Mouse (Mus musculus): ENCODE results near the gene Mrpl4. TPM values are rescaled to one million over a fixed set of nuclear protein-coding genes. Genes with fewer than 3 reads are reported as not detected.

Mrpl4 gene
- polyA plus RNA-seq (2016; fragmentation: Nextera tagmentation; extraction: Ambion mirVana), result 141 and 143 TPM in 2 replicates

- DNase-seq (ENCODE audit: low spot score), result peak; percentile 90
- Histone ChIP-seq H3K27me3 (ENCODE audit: low read depth, poor library complexity, severe bottlenecking) (no peaks in the 10 kb centered on the region), H3K4me3 (peak within 1 kb of the TSS; percentile 85), H3K9me3 (replicated peaks) (no peaks in the 10 kb centered on the region), H3K36me3 (peaks cover 36% of the 10 kb centered on the region), H3K27ac (replicated peaks) (peak within 1 kb of the TSS; percentile 88), H3K4me1 (peaks cover 13% of the 10 kb centered on the region)
- WGBS, result under 1% methylated on average over 72 of the region's 72 CpGs
These were observed at the start of gene Mrpl4 for GRCm38 (mm10) chr9:21002627-21003551. Mrpl4 (plus strand) TSS chr9:21002738.

DNA sequence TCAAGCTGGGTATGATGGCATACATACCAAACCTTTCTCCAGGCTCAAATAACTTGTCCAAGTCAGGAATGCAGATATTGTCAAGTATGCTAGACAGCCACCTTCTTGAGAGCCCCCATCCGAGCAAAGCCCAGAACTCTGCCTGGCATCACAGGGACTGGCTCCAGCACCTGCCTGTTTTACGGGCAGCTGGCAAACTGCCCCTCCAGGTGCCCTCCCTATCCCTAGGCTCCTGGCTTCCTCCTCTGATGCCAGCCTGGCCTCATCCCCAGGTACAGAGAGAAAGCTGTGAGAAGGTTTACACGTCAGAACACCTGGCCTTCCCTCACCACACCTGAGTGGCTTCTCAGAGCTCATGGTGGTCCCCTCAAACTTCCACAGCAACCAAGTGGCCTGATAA, 45.5 kb upstream of the Mrpl4 start:
- Histone ChIP-seq H3K27me3 (ENCODE audit: low read depth, poor library complexity, severe bottlenecking) (no peaks in the 10 kb centered on the region), H3K9me3 (replicated peaks) (no peaks in the 10 kb centered on the region), H3K4me1 (peaks cover 6% of the 10 kb centered on the region; the same call in 1 of the 2 replicates), H3K4me3 (no peak overlapping the region), H3K36me3 (no peaks in the 10 kb centered on the region), H3K27ac (replicated peaks) (no peak overlapping the region)
- 92% methylated on average over 3 of the region's 3 CpGs for WGBS
- no peak for DNase-seq (ENCODE audit: low spot score)

DNA sequence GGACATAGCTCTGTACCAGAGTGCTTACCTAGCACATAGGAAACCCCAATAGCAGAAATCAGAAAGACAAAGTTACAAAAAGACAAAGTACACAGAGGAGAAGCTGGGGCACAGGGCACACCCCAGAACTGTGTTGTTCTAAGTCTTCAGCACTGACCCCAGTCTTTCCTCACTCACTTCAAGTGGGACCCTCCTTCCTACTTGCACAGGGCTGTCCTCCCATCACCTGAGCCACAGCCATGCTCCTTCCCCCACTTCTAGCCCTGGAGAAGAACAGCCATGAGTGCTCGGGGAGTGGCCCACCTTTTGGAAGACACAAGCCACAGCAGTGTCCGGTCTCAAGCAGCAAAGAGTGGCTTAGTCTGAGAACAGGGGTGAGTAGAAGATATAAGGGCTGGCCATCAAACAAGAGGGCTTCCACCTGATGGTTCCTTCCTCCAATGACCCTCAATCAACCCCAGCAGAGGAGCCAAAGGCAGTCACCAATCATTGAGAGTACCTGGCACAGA, 43.1 kb upstream of the Mrpl4 start, which contains the start of gene Dnmt1:
Dnmt1 (minus strand) TSS at position 459 of the 509 bp plus-strand sequence.
- Histone ChIP-seq H3K4me3 (no peak within 1 kb of the TSS), H3K27ac (replicated peaks) (no peak within 1 kb of the TSS), H3K27me3 (ENCODE audit: low read depth, poor library complexity, severe bottlenecking) (no peaks in the 10 kb centered on the region), H3K36me3 (no peaks in the 10 kb centered on the region), H3K4me1 (no peaks in the 10 kb centered on the region), H3K9me3 (replicated peaks) (no peaks in the 10 kb centered on the region)
- 91% methylated on average over 2 of the region's 2 CpGs for WGBS
- no peak for DNase-seq (ENCODE audit: low spot score)

GRCm38 (mm10) chr9:20961557-20961956, 41.0 kb upstream of the Mrpl4 start:
- WGBS, result 81% methylated on average over 9 of the region's 9 CpGs
- no peak overlapping the region for H3K27ac ChIP-seq (replicated peaks)
- DNase-seq (ENCODE audit: low spot score), result no peak

DNA sequence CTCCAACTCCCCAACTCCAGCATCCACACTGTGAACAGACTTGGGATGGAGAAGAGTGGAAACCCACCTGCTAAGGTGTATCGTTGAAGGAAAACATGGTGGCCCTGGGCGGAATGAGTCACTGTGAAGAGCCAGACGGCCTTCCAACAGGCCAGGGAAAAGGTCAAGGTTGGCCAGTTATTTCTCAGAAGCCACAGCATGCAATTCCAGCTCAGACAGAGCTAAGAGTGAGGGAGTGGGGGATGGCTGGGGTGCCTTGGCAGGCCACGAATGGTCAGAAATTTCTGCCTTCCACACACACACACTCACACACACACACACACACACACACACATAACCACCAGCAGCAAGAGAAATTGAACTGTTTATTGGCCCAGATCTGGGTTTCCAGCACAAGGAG, 36.9 kb upstream of the Mrpl4 start:
- Histone ChIP-seq H3K27ac (replicated peaks) (no peak overlapping the region), H3K9me3 (replicated peaks) (no peaks in the 10 kb centered on the region), H3K4me1 (no peaks in the 10 kb centered on the region), H3K36me3 (peaks cover 31% of the 10 kb centered on the region), H3K27me3 (ENCODE audit: low read depth, poor library complexity, severe bottlenecking) (no peaks in the 10 kb centered on the region), H3K4me3 (no peak overlapping the region)
- WGBS, result 91% methylated on average over 4 of the region's 4 CpGs
- DNase-seq (ENCODE audit: low spot score), result no peak

More at GRCm38 (mm10) chr9:20961557-20961956, 41.0 kb upstream of the Mrpl4 start:
- Histone ChIP-seq H3K9me3 (replicated peaks) (no peaks in the 10 kb centered on the region), H3K4me3 (no peak overlapping the region), H3K4me1 (no peaks in the 10 kb centered on the region), H3K36me3 (peaks cover 6% of the 10 kb centered on the region), H3K27me3 (ENCODE audit: low read depth, poor library complexity, severe bottlenecking) (no peaks in the 10 kb centered on the region)

GRCm38 (mm10) chr9:20966008-20966407, 36.5 kb upstream of the Mrpl4 start:
- WGBS, result 90% methylated on average over 3 of the region's 3 CpGs
- H3K4me1 ChIP-seq, result no peaks in the 10 kb centered on the region
- no peak for DNase-seq (ENCODE audit: low spot score)

DNA sequence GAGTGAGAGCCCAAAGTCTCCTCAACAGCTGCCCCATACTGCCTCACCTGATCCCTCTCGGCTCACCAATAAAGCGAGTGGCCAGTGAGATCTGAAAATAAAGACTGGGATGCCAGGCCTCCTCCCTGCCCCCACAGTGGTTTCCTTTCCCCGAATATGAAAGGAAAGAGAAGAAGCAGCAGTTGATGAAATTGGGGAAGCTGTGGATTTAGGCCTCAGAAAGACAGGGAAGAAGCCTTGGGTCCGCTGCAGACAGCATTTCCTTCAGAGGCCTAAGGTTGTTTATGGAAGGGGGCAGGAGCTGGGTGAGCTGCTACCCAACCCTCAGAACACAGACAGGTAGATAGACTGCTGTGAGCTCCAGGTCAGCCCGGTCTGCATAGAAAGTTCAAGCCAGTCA, 35.8 kb upstream of the Mrpl4 start:
- no peaks in the 10 kb centered on the region for H3K27me3 ChIP-seq (ENCODE audit: low read depth, poor library complexity, severe bottlenecking)
- DNase-seq (ENCODE audit: low spot score), result no peak
- peaks cover 31% of the 10 kb centered on the region for H3K36me3 ChIP-seq
- no peak overlapping the region for H3K4me3 ChIP-seq
- peaks cover 2% of the 10 kb centered on the region for H3K4me1 ChIP-seq
- H3K9me3 ChIP-seq (replicated peaks), result no peaks in the 10 kb centered on the region
- no peak overlapping the region for H3K27ac ChIP-seq (replicated peaks)
- 78% methylated on average over 5 of the region's 5 CpGs for WGBS

More at GRCm38 (mm10) chr9:20966008-20966407, 36.5 kb upstream of the Mrpl4 start:
- Histone ChIP-seq H3K27ac (replicated peaks) (no peak overlapping the region), H3K36me3 (peaks cover 31% of the 10 kb centered on the region), H3K9me3 (replicated peaks) (no peaks in the 10 kb centered on the region), H3K4me3 (no peak overlapping the region), H3K27me3 (ENCODE audit: low read depth, poor library complexity, severe bottlenecking) (no peaks in the 10 kb centered on the region)

DNA sequence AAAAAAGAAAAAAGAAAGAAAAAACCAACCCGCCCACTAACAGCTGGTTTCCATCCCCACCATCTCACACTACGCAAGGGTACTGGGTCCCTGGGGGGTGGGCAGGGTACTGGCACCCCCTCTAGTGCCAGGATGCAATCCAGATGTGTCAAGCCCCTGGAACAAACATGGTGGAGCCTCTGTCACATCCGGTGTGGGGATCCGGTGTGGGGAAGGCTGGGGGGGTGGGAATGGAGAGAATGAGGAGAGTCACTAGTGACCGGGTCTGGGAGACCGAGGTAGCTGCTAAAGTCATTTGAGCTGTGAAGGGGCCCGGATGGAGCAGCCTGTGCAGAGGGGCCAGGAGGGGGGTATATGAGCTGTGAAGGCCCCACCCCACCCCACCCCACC, 30.8 kb upstream of the Mrpl4 start:
- DNase-seq (ENCODE audit: low spot score), result peak; percentile 17
- peaks cover 14% of the 10 kb centered on the region for H3K27me3 ChIP-seq (ENCODE audit: low read depth, poor library complexity, severe bottlenecking)
- H3K27ac ChIP-seq (replicated peaks), result peak overlapping the region; percentile 76
- WGBS, result 77% methylated on average over 7 of the region's 7 CpGs
- no peaks in the 10 kb centered on the region for H3K9me3 ChIP-seq (replicated peaks)
- H3K4me3 ChIP-seq, result peak overlapping the region; percentile 9; the same call in 1 of the 2 replicates
- H3K4me1 ChIP-seq, result peaks cover 49% of the 10 kb centered on the region
- H3K36me3 ChIP-seq, result peaks cover 23% of the 10 kb centered on the region

DNA sequence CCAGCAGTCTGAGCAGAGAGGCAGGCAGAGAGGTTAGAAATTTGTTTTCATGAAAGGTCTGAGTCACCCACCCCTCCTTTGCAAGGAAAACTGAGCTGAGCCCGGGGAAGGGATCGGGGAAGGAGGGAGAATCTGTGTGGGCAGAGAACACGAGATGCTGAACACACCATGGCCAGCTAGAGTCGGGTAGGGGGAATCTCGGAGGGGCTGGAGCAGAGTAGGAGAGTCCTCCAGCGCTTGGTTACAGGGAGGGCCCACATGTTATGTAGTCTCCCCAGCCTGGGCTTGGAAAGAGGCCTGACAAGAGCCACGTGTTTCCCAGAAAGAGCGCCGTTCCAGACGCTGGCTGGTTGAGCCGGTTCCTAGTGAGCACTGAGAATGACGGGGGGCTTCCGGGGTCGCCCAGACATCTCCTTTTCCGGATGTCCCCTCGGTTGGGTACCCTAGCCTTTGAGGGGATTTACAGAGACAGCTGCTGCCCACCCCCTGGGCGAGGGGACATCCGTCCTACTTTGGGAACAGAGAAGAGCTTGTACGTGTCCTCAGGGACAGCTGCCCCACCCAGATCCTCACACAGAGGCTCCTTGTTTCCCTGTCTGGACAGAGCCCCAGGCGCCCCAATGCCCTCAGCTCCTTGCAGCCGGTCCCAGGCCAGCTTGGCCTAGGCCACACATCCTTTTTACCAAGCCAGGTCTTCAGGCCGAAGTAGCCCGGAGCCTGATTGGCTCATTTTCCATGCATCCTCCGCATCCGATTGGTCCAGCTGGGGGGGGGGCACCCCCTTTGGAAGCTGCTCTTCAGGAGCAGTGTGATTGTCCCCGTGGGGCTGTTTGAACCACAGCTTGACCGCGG, 30.2 kb upstream of the Mrpl4 start:
- Histone ChIP-seq H3K27ac (replicated peaks) (peak overlapping the region; percentile 76), H3K4me1 (peaks cover 50% of the 10 kb centered on the region), H3K4me3 (peak overlapping the region; percentile 26), H3K9me3 (replicated peaks) (no peaks in the 10 kb centered on the region), H3K27me3 (ENCODE audit: low read depth, poor library complexity, severe bottlenecking) (peaks cover 14% of the 10 kb centered on the region), H3K36me3 (peaks cover 17% of the 10 kb centered on the region)
- 38% methylated on average over 28 of the region's 28 CpGs for WGBS
- DNase-seq (ENCODE audit: low spot score), result peak; percentile 35

DNA sequence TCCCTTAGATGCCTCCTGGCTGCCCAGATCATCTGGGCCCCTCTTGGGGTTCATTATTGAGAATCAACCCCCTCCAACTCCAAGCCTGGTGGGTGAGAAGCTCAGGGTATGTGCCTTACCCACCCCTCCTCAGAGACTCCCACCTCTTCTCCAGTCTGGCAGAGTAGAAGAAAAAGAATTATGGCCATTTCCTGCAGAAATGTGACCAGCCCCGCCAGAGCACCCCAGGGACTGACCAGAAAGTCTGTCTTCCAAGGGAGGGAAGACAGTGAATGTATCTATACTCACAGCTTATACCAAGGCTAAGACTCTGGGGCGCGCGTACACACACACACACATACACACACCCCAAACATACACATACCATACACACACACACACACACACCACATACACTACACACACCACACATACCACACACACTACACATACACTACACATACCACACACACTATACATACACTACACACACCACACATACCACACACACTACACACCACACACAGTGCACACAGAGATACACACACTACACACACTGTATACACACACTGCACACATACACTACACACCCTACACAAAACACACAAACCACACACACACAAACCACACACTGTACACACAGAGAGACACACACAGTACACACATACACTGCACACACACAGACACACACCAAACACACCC, 29.4 kb upstream of the Mrpl4 start:
- 93% methylated on average over 4 of the region's 4 CpGs for WGBS
- Histone ChIP-seq H3K36me3 (peaks cover 9% of the 10 kb centered on the region), H3K27ac (replicated peaks) (peak overlapping the region; percentile 76; the same call in 1 of the 2 replicates), H3K9me3 (replicated peaks) (no peaks in the 10 kb centered on the region), H3K4me1 (peaks cover 50% of the 10 kb centered on the region), H3K4me3 (peak overlapping the region; percentile 26), H3K27me3 (ENCODE audit: low read depth, poor library complexity, severe bottlenecking) (peaks cover 14% of the 10 kb centered on the region)
- DNase-seq (ENCODE audit: low spot score), result no peak

- WGBS, result 36% methylated on average over 5 of the region's 6 CpGs
- peaks cover 14% of the 10 kb centered on the region for H3K27me3 ChIP-seq (ENCODE audit: low read depth, poor library complexity, severe bottlenecking)
- DNase-seq (ENCODE audit: low spot score), result no peak
- no peaks in the 10 kb centered on the region for H3K9me3 ChIP-seq (replicated peaks)
- no peak overlapping the region for H3K27ac ChIP-seq (replicated peaks)
- peaks cover 4% of the 10 kb centered on the region for H3K36me3 ChIP-seq
- H3K4me1 ChIP-seq, result peaks cover 50% of the 10 kb centered on the region
- H3K4me3 ChIP-seq, result peak overlapping the region; percentile 18; the same call in 1 of the 2 replicates
These were observed 28.9 kb upstream of the Mrpl4 start for GRCm38 (mm10) chr9:20973682-20974075.

Data from midbrain, embryonic 10.5 days (tissue).